Mouse (Mus musculus) CH12.LX (cell line): ENCODE results near the gene Tctn1. TPM values are rescaled to one million over a fixed set of nuclear protein-coding genes. Genes with fewer than 3 reads are reported as not detected.

Experiments used
- DNase-seq: peaks from one replicate; pipeline ENCODE4 v3.0.0-alpha.2; 2013; ENCODE audit errors: extremely low read depth
- H3K27ac ChIP-seq: 2 replicates; pipeline ENCODE4 v1.5.1; 2012; ENCODE audit warnings: low read depth, mild to moderate bottlenecking, control low read depth, moderate library complexity; ENCODE audit not compliant: insufficient read depth
- H3K27me3 ChIP-seq: replicated peaks from 2 replicates; pipeline ENCODE3; 2012; ENCODE audit warnings: inconsistent platforms
- H3K36me3 ChIP-seq, 2 experiments: replicated peaks in 1 of 2; 2 replicates each; pipeline versions ENCODE3 to v1.6.1; 2012; ENCODE audit warnings: inconsistent platforms in 1 of 2, low read length in 1 of 2, mild to moderate bottlenecking in 1 of 2, mixed read lengths in 1 of 2, moderate library complexity in 1 of 2; ENCODE audit not compliant: control insufficient read depth in 1 of 2, insufficient read depth in 1 of 2
- H3K4me1 ChIP-seq, 2 experiments: 2 replicates each; pipeline ENCODE4 v1.6.1; 2012; ENCODE audit warnings: inconsistent platforms in 1 of 2, moderate library complexity in 1 of 2; ENCODE audit not compliant: insufficient read depth in 2 of 2, control insufficient read depth in 1 of 2
- H3K4me2 ChIP-seq: 2 replicates; pipeline ENCODE4 v1.6.1; 2012; ENCODE audit warnings: low read depth, mild to moderate bottlenecking, control low read depth; ENCODE audit not compliant: poor library complexity, insufficient read depth, severe bottlenecking
- H3K4me3 ChIP-seq, 3 experiments: fragments of 150-350 bp in 1 of 3; sonication (generic) in 1 of 3; replicated peaks in 1 of 3; 2 replicates each; pipeline versions ENCODE3 to v1.5.1; 2011 to 2012; ENCODE audit warnings: low read depth in 2 of 3, low read length in 2 of 3, mild to moderate bottlenecking in 2 of 3, moderate library complexity in 2 of 3, control low read depth in 1 of 3, improper control_type of control experiment in 1 of 3, inconsistent platforms in 1 of 3, mixed read lengths in 1 of 3; ENCODE audit not compliant: poor library complexity in 1 of 3
- H3K79me2 ChIP-seq: replicated peaks from 2 replicates; pipeline ENCODE4 v1.6.1; 2012; ENCODE audit warnings: mild to moderate bottlenecking, moderate library complexity; ENCODE audit not compliant: control insufficient read depth, poor library complexity, insufficient read depth, severe bottlenecking; ENCODE audit errors: extremely low read depth
- H3K9ac ChIP-seq: 2 replicates; pipeline ENCODE4 v1.6.1; 2012; ENCODE audit warnings: low read depth, mild to moderate bottlenecking, control low read depth, moderate library complexity; ENCODE audit not compliant: insufficient read depth
- H3K9me3 ChIP-seq: replicated peaks from 2 replicates; pipeline ENCODE3; 2012; ENCODE audit warnings: low read length, inconsistent platforms, mixed read lengths
- BHLHE40 ChIP-seq: IDR thresholded peaks from 2 replicates; pipeline ENCODE4 v1.6.1; 2011; ENCODE audit warnings: mild to moderate bottlenecking, low read depth, low read length, improper control_type of control experiment
- E2F4 ChIP-seq: IDR thresholded peaks from 2 replicates; pipeline ENCODE4 v1.6.1; 2011; ENCODE audit warnings: low read depth, low read length, improper control_type of control experiment; ENCODE audit not compliant: insufficient replicate concordance
- ELF1 ChIP-seq: IDR thresholded peaks from 2 replicates; pipeline ENCODE4 v1.6.1; 2014; ENCODE audit warnings: low read depth, mild to moderate bottlenecking, inconsistent platforms, low read length, improper control_type of control experiment
- EP300 ChIP-seq: IDR thresholded peaks from 2 replicates; pipeline ENCODE4 v1.6.1; 2011; ENCODE audit warnings: low read length, improper control_type of control experiment
- ETS1 ChIP-seq: conservative IDR thresholded peaks from 2 replicates; pipeline ENCODE4 v1.6.1; 2012; ENCODE audit warnings: low read depth, mild to moderate bottlenecking, inconsistent platforms, low read length, improper control_type of control experiment, moderate library complexity
- JUND ChIP-seq: conservative IDR thresholded peaks from 2 replicates; pipeline ENCODE4 v1.6.1; 2011; ENCODE audit warnings: low read depth, low read length, improper control_type of control experiment
- KAT2A ChIP-seq: IDR thresholded peaks from 2 replicates; pipeline ENCODE4 v1.6.1; 2012; ENCODE audit warnings: low read length, improper control_type of control experiment, inconsistent platforms; ENCODE audit not compliant: insufficient replicate concordance
- MAX ChIP-seq: IDR thresholded peaks from 2 replicates; pipeline ENCODE4 v1.6.1; 2011; ENCODE audit warnings: low read length, improper control_type of control experiment
- MAZ ChIP-seq: IDR thresholded peaks from 2 replicates; pipeline ENCODE4 v1.6.1; 2012; ENCODE audit warnings: low read depth, mild to moderate bottlenecking, inconsistent platforms, low read length, improper control_type of control experiment, moderate library complexity
- MEF2A ChIP-seq: IDR thresholded peaks from 2 replicates; pipeline ENCODE4 v1.6.1; 2014; ENCODE audit warnings: low read depth, mild to moderate bottlenecking, inconsistent platforms, low read length, improper control_type of control experiment, borderline replicate concordance
- MYC ChIP-seq: IDR thresholded peaks from 2 replicates; pipeline ENCODE4 v1.6.1; 2011; ENCODE audit warnings: low read depth, mild to moderate bottlenecking, improper control_type of control experiment, low read length
- NELFE ChIP-seq: IDR thresholded peaks from 2 replicates; pipeline ENCODE4 v1.6.1; 2011; ENCODE audit warnings: low read depth, low read length, improper control_type of control experiment
- NRF1 ChIP-seq: IDR thresholded peaks from 2 replicates; pipeline ENCODE4 v1.6.1; 2014; ENCODE audit warnings: low read depth, mild to moderate bottlenecking, inconsistent platforms, low read length, improper control_type of control experiment, moderate library complexity
- RCOR1 ChIP-seq: conservative IDR thresholded peaks from 2 replicates; pipeline ENCODE4 v1.6.1; 2012; ENCODE audit warnings: low read depth, mild to moderate bottlenecking, inconsistent platforms, low read length, improper control_type of control experiment
- TBP ChIP-seq: conservative IDR thresholded peaks from 2 replicates; pipeline ENCODE4 v1.6.1; 2011; ENCODE audit warnings: low read depth, low read length, improper control_type of control experiment
- TCF12 ChIP-seq: IDR thresholded peaks from 2 replicates; pipeline ENCODE4 v1.6.1; 2014; ENCODE audit warnings: low read depth, mild to moderate bottlenecking, inconsistent platforms, low read length, improper control_type of control experiment
- UBTF ChIP-seq: IDR thresholded peaks from 2 replicates; pipeline ENCODE4 v1.6.1; 2012; ENCODE audit warnings: low read depth, mild to moderate bottlenecking, inconsistent platforms, low read length, improper control_type of control experiment, moderate library complexity
- ZNF384 ChIP-seq: IDR thresholded peaks from 2 replicates; pipeline ENCODE4 v1.6.1; 2012; ENCODE audit warnings: low read depth, low read length, improper control_type of control experiment, inconsistent platforms
- dilution Hi-C: fragments of 300-500 bp; cut with MboI; formaldehyde crosslinking; loops from 2 replicates; pipeline ENCODE4 v1.14.3; 2020; ENCODE audit warnings: low sequenced_read_pairs; ENCODE audit not compliant: extremely low pct_unique_long_range_greater_than_20kb, extremely low pct_ligation_motif_present
- in situ Hi-C: fragments of 300-500 bp; cut with MboI; formaldehyde crosslinking; loops from 3 replicates; pipeline ENCODE4 v1.14.3; 2019; ENCODE audit warnings: low sequenced_read_pairs, low pct_ligation_motif_present, low pct_unique_long_range_greater_than_20kb, mixed read lengths
- polyA plus RNA-seq: library from polyadenylated mRNA; unstranded; fragments of >175 nt; gene quantifications from 2 replicates; pipeline ENCODE4 v1.2.1, GENCODE M21; 2012; ENCODE audit warnings: low read depth; ENCODE audit not compliant: insufficient read length
- total RNA-seq, 2 experiments: library from RNA; depleted of rRNA; stranded (reverse); fragments of 300-350 nt in 1 of 2; fragments of >200 nt in 1 of 2; gene quantifications; 2 replicates each; pipeline ENCODE4 v1.2.3; 2012 to 2014

Tctn1 gene
- total and polyA plus RNA-seq, 3 experiments = 2.9 to 8.8 (median 3.7) TPM

DNA sequence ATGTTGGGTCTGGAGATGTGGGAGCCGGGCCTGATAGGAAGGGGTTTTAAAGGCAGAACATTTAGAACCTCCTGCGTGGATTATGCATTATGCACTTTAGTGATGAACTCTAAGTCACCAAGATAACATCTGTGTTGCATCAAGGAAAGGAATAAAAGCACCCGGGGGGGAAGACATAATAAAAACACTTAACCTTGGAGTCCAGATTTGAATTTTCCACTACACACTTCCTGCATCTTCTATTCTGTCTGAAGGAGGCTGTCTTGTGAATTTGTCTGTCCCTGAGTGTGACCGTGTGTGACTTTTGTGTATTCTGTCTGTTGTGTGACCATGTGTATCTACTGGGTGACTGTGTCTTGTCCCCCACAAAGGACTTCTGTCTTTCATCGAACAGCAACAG, 32.3 kb downstream of the Tctn1 start:
- 0 out of 2 replicates have a peak, but pooled peaks have one; percentile 28 for TF ChIP-seq TCF12
- TF ChIP-seq BHLHE40 = peak; percentile 80
- TF ChIP-seq KAT2A = no peak
- peak; percentile 64; the same call in 1 of the 2 replicates for TF ChIP-seq MYC
- TF ChIP-seq NRF1 = no peak
- peak; percentile 84 for TF ChIP-seq ETS1
- no peak for TF ChIP-seq NELFE
- TF ChIP-seq E2F4 = no peak
- no peak for TF ChIP-seq MAZ
- peak; percentile 0; the same call in 1 of the 2 replicates for TF ChIP-seq ZNF384
- TF ChIP-seq EP300 = peak; percentile 87
- peak; percentile 54; the same call in 1 of the 2 replicates for TF ChIP-seq MEF2A
- no peak for TF ChIP-seq UBTF
- no peak for TF ChIP-seq JUND
- no peak for TF ChIP-seq MAX
- TF ChIP-seq ELF1 = 0 out of 2 replicates have a peak, but pooled peaks have one; percentile 20
- TF ChIP-seq TBP = 0 out of 2 replicates have a peak, but pooled peaks have one; percentile 44
- TF ChIP-seq, all 38 proteins: peak for 9
- peak overlapping the region; percentile 98 for H3K27ac ChIP-seq
- dilution Hi-C loops = no loop called here
- no peak overlapping the region for H3K4me3 ChIP-seq
- DNase-seq = peak; percentile 73
- H3K27me3 ChIP-seq = no peaks in the 10 kb centered on the region
- H3K79me2 ChIP-seq = peaks cover 16% of the 10 kb centered on the region
- H3K4me2 ChIP-seq = peak overlapping the region; percentile 53; the same call in 1 of the 2 replicates
- in situ Hi-C loops = no loop called here
- H3K9ac ChIP-seq = no peak overlapping the region
- H3K36me3 ChIP-seq = peaks cover 18 to 66% of the 10 kb centered on the region in 2 experiments
- H3K4me1 ChIP-seq = peaks cover 34 to 85% of the 10 kb centered on the region in 2 experiments
- H3K9me3 ChIP-seq = peaks cover 12% of the 10 kb centered on the region

DNA sequence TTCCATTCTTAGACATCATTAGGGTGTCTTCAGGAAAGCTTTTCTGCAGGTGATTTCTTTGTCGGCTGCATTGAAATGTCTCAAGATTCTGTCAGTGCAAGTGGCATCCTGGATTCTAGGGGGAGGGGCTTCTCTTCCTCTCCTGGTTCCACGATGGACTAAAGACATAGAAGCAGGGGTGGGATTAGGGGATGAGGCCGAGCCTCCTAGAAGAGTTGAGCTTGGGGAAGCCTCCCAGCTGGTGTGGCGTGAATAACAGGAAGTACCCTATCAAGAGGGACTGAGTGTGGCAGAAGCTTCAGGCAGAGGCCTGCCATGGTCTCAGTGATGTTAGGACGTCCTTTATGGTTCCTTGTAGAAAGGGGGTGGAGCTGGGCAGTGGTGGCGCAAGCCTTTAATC, 32.8 kb downstream of the Tctn1 start:
- Histone ChIP-seq H3K9me3 (peaks cover 13% of the 10 kb centered on the region), H3K27ac (peak overlapping the region; percentile 98), H3K9ac (no peak overlapping the region), H3K4me1 (peaks cover 34 to 79% of the 10 kb centered on the region in 2 experiments), H3K79me2 (peaks cover 16% of the 10 kb centered on the region), H3K4me2 (no peak overlapping the region), H3K27me3 (no peaks in the 10 kb centered on the region), H3K4me3 (no peak overlapping the region), H3K36me3 (peaks cover 20 to 64% of the 10 kb centered on the region in 2 experiments)
- no peak for DNase-seq
- dilution Hi-C loops = no loop called here
- in situ Hi-C loops = no loop called here
- TF ChIP-seq ETS1 (0 out of 2 replicates have a peak, but pooled peaks have one; percentile 20), RCOR1 (no peak)
